Mouse (Mus musculus) lung, postnatal 14 days (tissue): ENCODE measurements around the gene Chd5.
A peak's percentile ranks its signal among the peaks of the same experiment; 100 is the strongest.

Experiments
- DNase-seq: peaks from one replicate; pipeline ENCODE4 v3.0.0; 2021

Gene Chd5

DNA sequence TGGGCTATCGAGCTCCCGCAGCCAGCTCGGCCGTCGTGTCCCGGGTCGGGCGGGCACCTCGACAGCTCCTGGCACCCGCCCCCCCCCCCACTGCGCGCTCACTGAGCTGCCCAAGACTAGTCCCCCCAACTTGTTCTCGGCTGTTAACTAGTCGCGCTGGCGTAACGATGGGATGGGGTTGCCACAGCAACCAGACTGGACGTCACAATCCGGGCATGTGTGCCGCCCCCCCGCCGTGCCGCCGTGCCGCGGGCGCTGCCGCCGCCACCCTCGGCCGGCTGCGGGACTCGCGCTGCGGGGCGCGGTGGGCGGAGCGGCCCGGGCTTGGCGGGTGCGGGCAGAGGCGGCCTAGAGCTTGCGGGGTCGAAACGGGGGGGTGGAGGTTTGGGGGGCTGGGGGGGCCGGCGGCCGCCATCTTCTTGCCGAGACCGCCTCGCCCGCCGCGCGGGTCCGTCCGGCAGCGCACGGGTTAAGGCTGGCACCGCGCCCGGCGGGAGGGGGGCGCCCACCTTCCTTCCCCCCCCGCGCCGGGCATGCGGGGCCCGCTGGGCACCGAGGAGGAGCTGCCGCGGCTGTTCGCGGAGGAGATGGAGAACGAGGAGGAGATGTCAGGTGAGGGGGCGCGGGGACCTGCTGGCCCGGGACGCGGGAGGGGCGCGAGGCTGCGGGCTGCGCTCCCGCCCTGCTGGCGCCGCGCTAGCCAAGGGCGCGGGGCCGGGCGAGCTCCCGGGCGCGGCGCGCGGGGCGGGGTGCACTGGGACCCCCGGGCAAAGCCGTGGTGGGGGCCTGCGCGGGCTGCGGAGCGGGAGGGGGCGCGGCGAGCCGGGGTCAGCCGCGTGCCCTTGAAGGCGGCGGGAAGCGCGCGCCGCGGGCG, at the start of gene Chd5:
Gene Chd5 (plus strand): TSS at position 233 of the 874 bp plus-strand sequence.
- DNase-seq = no peak

GRCm38 (mm10) chr4:152290385-152290784, 48.1 kb upstream of the Chd5 start:
- DNase-seq = no peak

DNA sequence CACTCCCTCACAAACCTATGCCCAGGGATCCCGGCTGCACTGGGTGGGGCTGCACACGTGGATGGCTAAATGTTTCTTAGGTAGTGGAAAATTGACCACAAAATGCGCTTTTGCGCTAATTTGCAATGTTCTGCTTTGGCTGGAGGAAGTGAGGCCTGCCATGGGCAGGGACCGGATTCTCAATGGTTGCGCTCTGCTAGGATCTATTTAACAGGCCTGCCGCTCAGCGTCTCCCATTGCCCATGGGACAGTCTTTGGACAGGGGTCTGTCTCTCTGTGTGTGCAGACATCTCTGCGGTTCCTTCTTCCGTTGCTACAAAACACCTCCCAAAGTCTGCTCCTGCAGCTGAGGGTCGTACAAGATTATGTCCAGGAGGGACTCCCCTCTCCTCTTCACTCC, 47.5 kb upstream of the Chd5 start:
- DNase-seq = no peak

GRCm38 (mm10) chr4:152291562-152291961, 46.9 kb upstream of the Chd5 start, which contains the start of gene Hes3:
TSS of gene Hes3 (minus strand) at chr4:152291662.
- no peak for DNase-seq

GRCm38 (mm10) chr4:152292102-152292765, 46.2 kb upstream of the Chd5 start:
- DNase-seq = no peak

DNA sequence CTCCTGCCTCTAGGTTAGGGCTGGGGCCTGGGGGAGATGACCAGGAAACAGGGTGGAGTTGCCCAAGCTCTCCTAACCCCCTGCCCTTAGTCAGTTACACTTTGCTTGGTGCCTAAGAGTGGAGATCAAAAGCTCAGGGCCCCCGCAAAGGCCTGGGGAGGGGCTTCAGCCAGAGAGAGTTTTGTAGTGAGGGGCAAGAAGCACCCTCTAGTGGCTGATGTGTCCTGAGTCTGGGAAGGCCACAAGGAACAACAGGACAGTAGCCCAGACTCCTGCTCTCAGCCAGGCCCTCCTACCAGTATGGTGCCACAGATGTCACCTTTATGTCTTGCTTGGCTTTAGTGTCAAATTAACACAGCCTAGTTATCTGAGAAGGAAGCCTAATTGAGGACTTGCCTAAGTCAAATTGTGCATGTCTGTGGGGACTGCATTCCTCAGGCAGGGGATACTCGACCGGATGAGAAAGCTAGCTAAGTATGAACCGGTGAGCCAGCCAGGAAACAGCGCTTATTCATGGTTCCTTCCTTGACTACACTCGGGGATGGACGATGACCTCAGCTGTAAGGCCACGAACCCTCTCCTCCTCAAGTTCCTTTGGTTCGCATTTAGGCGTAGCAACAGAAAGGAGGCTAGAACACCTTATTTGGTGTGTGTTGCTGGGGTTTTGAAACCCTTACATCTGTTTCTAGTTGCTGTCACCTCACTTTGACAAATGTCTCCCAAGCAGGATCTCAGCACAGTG, 44.1 kb upstream of the Chd5 start:
- no peak for DNase-seq

- no peak for DNase-seq
Measured at GRCm38 (mm10) chr4:152295916-152296315, 42.5 kb upstream of the Chd5 start.

- no peak for DNase-seq
Measured at GRCm38 (mm10) chr4:152296371-152296770, 42.1 kb upstream of the Chd5 start.

- peak; percentile 100 for DNase-seq
Measured at GRCm38 (mm10) chr4:152296874-152297861, 41.3 kb upstream of the Chd5 start, which contains the start of gene Icmt. TSS of gene Icmt (plus strand) at chr4:152297227.

DNA sequence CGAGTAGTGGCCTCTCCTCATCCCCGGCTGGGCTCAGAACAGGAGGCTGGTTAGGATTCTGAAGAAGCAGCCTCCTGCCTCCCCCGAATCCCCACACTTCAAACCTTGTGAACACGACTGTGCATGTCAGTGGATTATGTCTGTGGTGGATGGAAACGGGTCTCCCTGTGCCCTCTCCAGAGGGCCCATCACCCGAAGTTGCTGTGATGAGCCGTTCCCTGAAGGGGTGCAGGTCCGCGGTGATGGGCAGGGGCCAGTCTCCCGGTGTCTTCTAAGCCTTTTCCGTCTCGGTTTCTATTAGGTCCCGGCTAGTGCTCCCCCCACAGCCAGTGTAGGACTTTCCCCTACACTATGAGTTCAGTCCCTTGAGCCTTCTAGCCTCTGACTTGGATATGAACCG, 39.6 kb upstream of the Chd5 start:
- DNase-seq = no peak

DNA sequence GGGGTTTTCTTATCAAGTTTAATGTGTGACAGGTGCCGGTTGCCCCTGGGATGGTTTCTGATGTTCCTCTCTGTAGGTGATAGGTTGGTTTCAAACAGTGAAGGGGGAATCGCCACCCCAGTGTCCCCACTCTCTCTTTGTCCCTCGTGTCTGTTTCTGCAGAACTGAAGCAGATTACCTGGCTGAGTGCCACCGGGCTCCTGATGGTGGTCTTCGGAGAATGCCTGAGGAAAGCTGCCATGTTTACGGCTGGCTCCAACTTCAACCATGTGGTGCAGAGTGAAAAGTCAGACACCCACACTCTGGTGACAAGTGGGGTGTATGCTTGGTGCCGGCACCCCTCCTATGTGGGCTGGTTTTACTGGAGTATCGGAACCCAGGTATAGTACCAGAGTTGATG, 38.1 kb upstream of the Chd5 start:
- no peak for DNase-seq

- DNase-seq = no peak
Measured at GRCm38 (mm10) chr4:152302012-152302411, 36.4 kb upstream of the Chd5 start.

DNA sequence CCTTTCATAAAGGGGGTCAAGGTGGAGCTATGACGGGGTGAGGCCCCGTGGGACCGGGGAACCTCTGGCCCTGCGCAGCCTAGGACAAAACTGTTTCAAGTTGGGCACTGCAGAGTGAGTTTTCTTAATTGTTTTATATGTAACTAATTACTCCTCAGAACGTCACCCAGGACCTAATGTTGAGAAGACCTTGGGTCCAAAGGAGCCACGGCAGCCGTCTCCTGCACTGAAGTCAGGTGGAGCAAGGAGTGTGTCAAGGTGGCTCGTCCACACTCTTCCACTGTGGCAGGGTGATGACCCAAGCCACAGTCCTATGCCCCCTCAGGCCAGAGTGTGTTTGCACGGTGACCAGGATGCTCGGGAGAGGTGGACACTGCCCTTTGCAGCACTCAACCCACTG, 35.3 kb upstream of the Chd5 start:
- no peak for DNase-seq

GRCm38 (mm10) chr4:152304685-152305084, 33.8 kb upstream of the Chd5 start:
- no peak for DNase-seq

DNA sequence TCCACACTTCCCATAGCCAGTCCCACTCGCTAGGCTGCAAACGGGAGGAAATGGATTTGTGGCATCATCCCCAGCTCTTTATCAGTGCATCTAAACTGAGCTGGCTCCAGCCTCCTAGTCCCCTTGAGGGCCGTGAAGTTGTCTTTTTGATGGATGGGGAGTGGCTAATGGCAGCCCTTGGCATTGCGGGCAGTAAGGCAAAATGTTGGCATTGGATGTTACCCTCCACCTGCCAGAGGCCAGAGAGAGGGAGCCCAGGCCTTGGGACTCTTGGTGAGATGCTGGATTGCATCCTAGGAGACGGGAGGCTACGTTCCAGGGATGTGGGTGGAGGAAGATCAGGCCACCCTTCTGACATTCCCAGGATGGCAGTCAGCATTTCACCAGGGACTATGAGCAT, 32.5 kb upstream of the Chd5 start:
- DNase-seq = no peak

DNA sequence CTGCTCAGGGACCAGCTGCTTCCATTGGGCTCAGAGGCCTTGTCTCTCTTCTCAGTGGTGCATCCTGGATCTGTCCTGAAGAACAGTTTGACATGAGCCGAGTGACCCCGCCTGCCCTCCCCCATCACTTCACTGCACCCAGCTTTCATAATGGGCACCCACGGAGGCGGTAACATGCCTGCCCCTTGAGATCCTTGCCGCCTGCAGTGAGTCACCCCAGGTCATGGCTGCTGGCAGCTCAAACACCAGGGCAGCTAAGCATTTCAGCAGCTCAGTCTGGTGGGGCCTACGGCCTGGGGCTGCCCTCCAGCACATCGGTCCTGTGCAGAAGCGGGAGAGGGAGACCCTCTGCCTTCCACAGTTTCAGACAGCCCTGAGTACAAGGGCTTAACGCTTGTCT, 30.9 kb upstream of the Chd5 start:
- no peak for DNase-seq

DNA sequence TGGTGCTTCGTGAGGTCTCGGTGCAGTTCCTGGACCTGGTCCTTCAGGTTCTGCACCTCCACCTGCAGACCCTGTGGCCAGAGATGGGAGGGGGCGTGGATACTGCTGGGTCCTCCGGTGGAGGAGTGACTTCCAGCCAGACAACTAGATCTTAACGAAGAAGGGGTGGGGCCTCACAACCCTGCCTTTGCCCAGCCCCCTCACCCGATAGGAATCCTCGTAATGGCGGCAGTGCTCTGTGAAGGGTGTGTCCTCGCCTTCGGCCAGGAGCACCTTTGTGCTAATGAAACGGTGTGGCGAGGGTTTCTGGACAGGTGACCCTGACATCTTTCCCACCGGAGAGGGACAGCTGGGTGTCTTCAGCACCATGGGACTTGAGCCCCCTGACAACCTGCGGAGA, 26.3 kb upstream of the Chd5 start:
- no peak for DNase-seq

DNA sequence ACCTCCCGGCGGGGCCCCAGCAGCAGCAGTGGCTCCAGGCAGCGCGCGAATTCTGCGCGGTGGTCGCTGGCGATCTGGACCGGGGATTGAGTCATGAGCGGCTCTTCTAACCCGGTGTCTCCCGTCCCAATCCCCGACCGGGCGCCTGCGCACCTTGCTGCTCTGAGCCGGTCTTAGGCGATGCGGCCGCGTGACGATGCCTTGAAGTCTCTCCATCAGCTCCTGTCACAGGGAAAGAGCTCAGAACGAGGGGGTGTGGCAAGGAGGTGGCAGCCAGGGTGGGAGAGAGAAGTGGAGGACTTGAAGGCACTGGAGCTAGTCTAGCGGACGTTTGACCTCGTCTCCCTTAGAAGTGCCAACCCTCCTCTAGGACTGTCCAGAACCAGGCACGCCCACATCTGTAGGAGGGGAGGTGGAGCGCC, 25.2 kb upstream of the Chd5 start:
- DNase-seq = no peak

- DNase-seq = no peak
Measured at GRCm38 (mm10) chr4:152313934-152314333, 24.5 kb upstream of the Chd5 start.

GRCm38 (mm10) chr4:152315498-152316213, 22.8 kb upstream of the Chd5 start:
- no peak for DNase-seq

GRCm38 (mm10) chr4:152317631-152318033, 20.8 kb upstream of the Chd5 start:
- DNase-seq = no peak
